Mouse (Mus musculus) adrenal gland, postnatal 0 days (tissue): Measurements from ENCODE around the gene Cdkn2d. TPM values are rescaled to one million over a fixed set of nuclear protein-coding genes. Genes with fewer than 3 reads are reported as not detected.

Source experiments
- polyA plus RNA-seq: library from polyadenylated mRNA; unstranded; fragments of >200 nt; fragmentation: Nextera tagmentation; extraction: Ambion mirVana; gene quantifications from 2 replicates; pipeline ENCODE4 v1.2.1, GENCODE M21; 2015

Cdkn2d gene
- polyA plus RNA-seq, result 43.7 and 55.9 TPM in 2 replicates

DNA sequence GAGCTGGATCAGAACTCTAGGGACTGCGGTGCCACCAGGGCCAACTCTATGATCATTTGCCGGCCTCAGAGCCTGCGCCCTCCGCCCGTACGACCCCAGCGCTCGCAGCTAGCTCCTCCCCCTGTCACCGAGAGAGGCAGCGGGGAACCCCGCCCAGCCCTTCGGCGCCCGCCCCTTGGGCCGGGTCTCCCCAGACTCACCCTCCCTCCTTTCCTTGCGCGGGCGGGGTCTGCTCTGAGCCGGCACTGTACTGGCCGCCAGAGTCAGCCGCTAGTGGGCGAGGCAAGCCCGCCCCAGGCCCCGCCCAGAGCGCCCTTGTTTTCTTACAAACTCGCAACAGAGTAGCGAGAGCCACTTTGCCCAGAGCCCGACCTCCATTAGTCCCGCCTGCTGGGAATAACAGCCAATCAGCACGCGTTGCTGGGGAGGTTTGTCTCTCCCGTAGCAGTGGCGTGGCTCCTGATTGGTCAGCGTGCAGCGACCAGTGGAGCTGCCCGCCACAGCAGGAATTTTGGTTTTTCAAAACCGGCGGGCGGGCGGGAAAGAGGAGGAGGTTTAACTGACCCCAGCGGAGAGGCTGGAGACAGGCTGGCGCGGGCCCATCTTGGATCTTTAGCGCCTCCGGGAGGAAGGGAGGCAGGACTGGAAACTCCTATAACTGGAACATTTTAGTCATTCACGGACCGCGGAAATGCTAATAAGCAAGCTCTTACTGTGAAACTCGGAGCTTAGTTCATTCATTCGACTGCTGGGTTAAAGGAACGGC is at the start of gene Cdkn2d:
Gene Cdkn2d (minus strand): TSS at position 386 of the 766 bp plus-strand sequence.

DNA sequence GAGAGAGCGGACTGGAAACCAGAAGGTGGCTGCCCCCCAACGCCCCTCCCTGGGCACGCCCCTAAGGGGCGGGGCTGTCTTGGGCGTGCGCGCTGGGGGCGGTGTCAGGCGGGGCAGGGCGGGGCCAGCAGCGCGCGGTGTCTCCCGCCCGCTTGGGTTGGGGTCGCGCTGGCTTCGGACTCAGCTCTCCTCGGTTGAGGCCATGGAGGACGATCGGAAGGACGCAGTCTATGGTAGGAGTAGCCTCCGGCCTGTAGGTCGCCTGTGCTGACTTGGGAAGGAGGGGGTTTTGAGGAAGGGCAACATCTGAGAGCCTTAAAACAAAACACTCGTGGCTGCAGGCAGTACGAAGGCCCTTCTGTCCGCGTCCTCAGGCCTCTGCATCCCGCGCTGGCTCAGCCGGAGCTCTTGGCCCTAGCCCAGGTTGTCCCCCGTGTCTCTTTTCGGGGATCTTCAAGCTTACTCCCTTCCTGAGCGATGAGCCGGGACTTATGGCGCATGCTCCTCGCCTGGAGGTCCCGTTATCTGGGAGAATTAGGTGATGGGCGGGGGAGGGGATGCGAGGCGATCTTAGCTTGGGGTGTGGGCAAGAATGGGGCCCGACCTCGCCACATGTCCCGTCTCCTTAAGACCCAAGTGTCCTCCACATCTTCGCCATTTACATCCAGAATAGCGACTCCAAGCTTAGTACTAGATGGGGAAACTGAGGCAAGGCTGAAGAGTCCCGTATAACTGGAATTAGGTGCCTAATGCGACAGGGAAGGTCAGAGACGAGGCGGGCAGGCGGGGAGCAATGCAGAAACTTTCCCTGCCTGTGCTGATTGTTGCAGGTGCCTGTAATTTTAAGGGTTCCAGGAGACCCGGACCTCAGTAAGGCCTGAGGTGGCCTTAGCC is 29.7 kb upstream of the Cdkn2d start, which contains the start of gene Slc44a2:
Gene Slc44a2 (plus strand): TSS at position 80 of the 894 bp plus-strand sequence.

DNA sequence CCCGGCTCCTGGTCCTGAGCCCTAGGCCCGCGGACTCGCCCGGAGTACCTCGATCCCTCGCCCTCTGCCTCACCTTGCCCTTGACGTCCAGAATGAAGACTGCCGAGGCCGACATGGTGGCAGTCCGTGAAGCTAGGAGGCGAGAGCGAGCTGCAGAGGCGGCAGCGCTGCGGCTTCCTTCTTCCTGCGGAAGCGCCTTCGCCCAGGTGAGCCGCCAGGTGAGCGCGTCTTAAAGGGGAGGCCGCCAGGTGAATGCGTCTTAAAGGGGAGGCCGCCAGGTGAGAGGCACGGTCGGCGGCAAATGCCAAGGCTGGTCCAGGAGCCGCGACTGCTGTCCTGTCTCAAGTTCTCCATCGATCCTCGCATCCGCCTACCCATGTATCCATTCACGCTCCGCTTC is 20.9 kb upstream of the Cdkn2d start, which contains the start of gene Ap1m2:
Gene Ap1m2 (minus strand): TSS at position 204 of the 400 bp plus-strand sequence.

DNA sequence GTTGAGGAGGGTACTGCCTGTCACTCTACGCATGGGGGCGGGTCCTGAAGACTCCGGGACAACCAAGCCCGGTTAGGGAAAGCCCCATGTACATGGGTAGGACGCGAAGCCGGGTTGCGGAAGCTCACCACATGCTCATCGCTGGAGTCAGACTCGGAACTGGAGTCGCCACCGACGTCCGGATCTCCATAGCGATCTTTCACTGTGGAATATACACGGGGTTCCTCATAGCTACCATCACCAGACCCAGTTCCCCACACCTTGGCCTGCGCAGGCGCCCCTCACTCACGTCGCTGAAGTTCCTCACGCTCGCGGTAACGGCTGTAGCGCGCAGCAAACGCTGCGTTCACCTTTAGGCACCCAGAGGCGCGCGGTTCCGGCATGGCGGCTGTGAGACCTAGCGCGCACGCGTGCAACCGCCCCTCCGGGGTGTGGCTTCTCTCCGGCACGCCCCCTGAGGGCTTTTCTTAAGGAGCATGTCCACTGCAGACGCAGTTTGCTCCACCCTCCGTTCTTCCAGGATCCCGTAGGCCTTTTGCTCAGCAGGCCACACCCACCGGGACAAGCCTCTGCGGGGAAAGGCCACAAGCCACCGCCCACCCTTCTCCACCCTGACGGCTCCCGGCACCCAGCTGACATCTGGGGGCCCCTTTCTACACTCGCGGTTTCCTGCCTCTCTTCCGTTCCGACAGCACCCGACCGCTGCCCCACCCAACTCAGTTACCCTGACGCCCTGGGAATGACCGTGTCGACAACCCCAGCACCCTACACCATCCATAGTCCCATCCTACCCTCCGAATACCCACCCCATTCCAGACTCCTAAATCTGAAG is 3.4 kb downstream of the Cdkn2d start, which contains the start of gene Kri1:
Gene Kri1 (minus strand): TSS at position 399 of the 832 bp plus-strand sequence.

DNA sequence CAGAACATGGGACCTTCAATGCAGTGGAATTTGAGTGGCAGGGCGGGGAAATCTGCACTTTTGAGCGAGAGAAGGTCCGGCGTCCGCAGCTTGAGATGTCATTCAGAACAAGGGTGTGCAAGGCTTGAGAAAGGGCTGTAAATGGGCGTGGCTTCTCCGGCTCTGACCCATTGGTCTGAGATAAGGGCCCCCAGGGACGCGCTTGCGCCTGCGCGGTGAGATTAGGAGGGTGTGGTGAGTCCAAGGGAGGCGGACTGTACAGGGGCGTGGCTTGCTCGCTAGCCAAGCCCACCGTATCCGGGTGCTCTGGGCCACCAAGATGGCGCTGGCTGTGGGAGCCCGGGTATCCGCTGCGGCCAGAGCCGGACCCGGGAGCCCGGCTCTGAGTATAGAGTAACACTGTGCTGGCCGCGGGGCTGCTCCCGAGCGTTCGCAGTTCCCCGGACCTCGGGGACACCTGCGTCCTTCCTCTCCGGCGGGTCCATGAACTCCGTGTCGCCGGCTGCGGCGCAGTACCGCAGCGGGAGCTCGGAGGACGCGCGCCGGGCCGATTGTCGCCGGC is 26.1 kb downstream of the Cdkn2d start, which contains the start of gene Atg4d:
Gene Atg4d (plus strand): TSS at position 294 of the 562 bp plus-strand sequence.

DNA sequence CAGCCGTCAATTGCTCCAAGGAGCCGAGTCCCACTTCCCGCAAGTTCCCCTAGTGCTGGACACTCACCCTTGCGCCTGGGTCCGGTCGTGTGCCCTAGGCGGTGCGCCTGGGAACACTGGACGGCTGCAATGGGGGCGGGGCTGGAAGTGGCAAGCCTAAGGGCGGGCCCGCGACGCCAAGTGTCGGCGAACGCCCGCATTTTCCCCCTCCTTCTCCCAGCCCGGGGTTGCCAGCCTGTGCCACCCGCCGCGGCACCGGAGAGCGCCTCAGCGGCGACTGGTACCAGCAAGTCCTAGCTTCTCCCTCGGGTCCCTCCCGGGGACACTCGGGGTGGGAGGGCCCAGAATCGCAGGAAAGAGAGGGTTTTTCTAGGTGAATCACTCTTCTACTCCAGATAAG is 42.9 kb downstream of the Cdkn2d start, which contains the start of gene S1pr5:
Gene S1pr5 (minus strand): TSS at position 118 of the 400 bp plus-strand sequence.

DNA sequence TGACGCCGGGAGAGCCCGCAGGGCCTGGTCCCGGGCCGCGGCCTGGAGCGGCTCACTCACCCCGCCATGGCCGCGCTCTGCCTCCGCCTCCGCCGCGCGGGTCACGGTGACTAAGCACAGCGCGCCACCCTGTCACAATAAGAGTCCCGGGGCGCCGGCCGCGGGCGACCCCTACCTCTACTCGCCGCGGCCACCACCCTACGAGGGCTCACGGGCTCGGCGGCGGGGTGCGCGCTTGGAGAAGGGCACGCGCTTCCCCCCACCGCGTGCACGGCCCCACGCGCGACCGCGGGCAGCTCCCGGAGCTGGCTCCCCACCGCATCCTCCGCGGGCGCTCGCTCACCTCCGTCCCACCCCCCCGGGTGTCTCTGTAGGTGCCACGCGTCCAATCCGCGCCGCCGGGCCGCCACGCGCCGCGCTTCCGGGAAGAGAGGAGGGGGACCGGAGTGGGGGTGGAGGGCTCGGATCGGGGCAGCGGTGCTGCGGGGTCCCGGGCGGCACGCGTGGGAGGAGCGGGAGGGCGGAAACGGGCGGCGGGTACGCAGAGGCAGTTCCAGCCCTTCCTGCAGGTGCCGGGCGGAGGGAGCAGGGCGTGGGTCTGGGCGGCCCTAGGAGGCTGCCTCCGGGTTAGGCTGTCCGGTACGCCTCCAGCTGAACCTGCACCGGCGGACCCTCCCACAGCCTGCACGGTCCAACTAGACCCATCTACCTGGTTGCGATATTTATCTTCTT is 52.3 kb downstream of the Cdkn2d start, which contains the start of gene Keap1:
Gene Keap1 (minus strand): TSS at position 629 of the 732 bp plus-strand sequence.

Other genes starting within 250 kb of the Cdkn2d start
- 0.48 TPM in 1 of 2 replicates, not detected in the other for gene Zglp1, start 224.3 kb downstream of the Cdkn2d start, polyA plus RNA-seq
- gene Gm49373, start 218.3 kb downstream of the Cdkn2d start, polyA plus RNA-seq, result 0.19 and 0.25 TPM in 2 replicates
- gene Fdx1l, start 217.8 kb downstream of the Cdkn2d start, polyA plus RNA-seq, result 60.5 and 68.4 TPM in 2 replicates
- gene Gm38431, start 199.4 kb downstream of the Cdkn2d start, polyA plus RNA-seq, result 0.91 and 1.2 TPM in 2 replicates
- 25.9 and 31.4 TPM in 2 replicates for gene Raver1, start 199.4 kb downstream of the Cdkn2d start, polyA plus RNA-seq
- gene Tyk2, start 160.2 kb downstream of the Cdkn2d start, polyA plus RNA-seq, result 5.3 and 10.8 TPM in 2 replicates
- 163 and 197 TPM in 2 replicates for gene Cdc37, start 141.4 kb downstream of the Cdkn2d start, polyA plus RNA-seq
- gene Pde4a, start 125.7 kb downstream of the Cdkn2d start, polyA plus RNA-seq, result 3.1 and 5.1 TPM in 2 replicates
- gene Keap1, start 52.0 kb downstream of the Cdkn2d start, polyA plus RNA-seq, result 42.4 and 49.5 TPM in 2 replicates
- 0.08 TPM in 2 replicates for gene S1pr5, start 43.0 kb downstream of the Cdkn2d start, polyA plus RNA-seq
- gene Atg4d, start 26.1 kb downstream of the Cdkn2d start, polyA plus RNA-seq, result 20.2 and 26.7 TPM in 2 replicates
- 7.6 and 10.7 TPM in 2 replicates for gene Kri1, start 3.4 kb downstream of the Cdkn2d start, polyA plus RNA-seq
- 0.55 and 0.95 TPM in 2 replicates for gene Ap1m2, start 20.9 kb upstream of the Cdkn2d start, polyA plus RNA-seq
- gene Slc44a2, start 29.3 kb upstream of the Cdkn2d start, polyA plus RNA-seq, result 51.3 and 55.7 TPM in 2 replicates
- gene Ilf3, start 76.5 kb upstream of the Cdkn2d start, polyA plus RNA-seq, result 60.5 and 74.0 TPM in 2 replicates
- 33.4 and 34.4 TPM in 2 replicates for gene Qtrt1, start 120.4 kb upstream of the Cdkn2d start, polyA plus RNA-seq
- 42.9 and 74.7 TPM in 2 replicates for gene Dnm2, start 133.5 kb upstream of the Cdkn2d start, polyA plus RNA-seq
- gene Tmed1, start 218.8 kb upstream of the Cdkn2d start, polyA plus RNA-seq, result 80.4 and 83.2 TPM in 2 replicates
- 4.2 and 5.2 TPM in 2 replicates for gene AB124611, start 234.8 kb upstream of the Cdkn2d start, polyA plus RNA-seq